Mouse (Mus musculus) olfactory bulb, adult 2 months (tissue): ENCODE measurements around the gene Fbxo8. TPM values are rescaled to one million over a fixed set of nuclear protein-coding genes. Genes with fewer than 3 reads are reported as not detected.

Experiments
- H3K27ac ChIP-seq: fragments of 200-500 bp; 2 replicates; pipeline ENCODE4 v1.5.1; 2012; ENCODE audit warnings: low read depth, low read length; ENCODE audit not compliant: insufficient read depth
- H3K4me1 ChIP-seq: fragments of 200-500 bp; 2 replicates; pipeline ENCODE4 v1.6.1; 2012; ENCODE audit warnings: low read length; ENCODE audit not compliant: control insufficient read depth, insufficient read depth
- H3K4me3 ChIP-seq: fragments of 200-500 bp; 2 replicates; pipeline ENCODE4 v1.5.1; 2012; ENCODE audit warnings: mild to moderate bottlenecking, low read depth, low read length, moderate library complexity; ENCODE audit not compliant: insufficient read depth
- CTCF ChIP-seq: fragments of 200-500 bp; IDR thresholded peaks from 2 replicates; pipeline ENCODE4 v1.5.1; 2012; ENCODE audit warnings: low read depth, mild to moderate bottlenecking, low read length, moderate library complexity; ENCODE audit not compliant: insufficient read depth
- POLR2A ChIP-seq: fragments of 200-500 bp; IDR thresholded peaks from 2 replicates; pipeline ENCODE4 v1.6.1; 2012; ENCODE audit warnings: mild to moderate bottlenecking, low read depth, low read length, moderate library complexity; ENCODE audit not compliant: insufficient read depth
- WGBS: fragments of 180-500 bp; shearing (Covaris S2); methylation state at CpG from one replicate; pipeline ENCODE4 v1.1.7; 2018; 5-methylcytosine and 5-hydroxymethylcytosine counted together
- polyA plus RNA-seq: library from polyadenylated mRNA; stranded (reverse); fragments of >200 nt; gene quantifications from 2 replicates; pipeline ENCODE4 v1.2.4, GENCODE M21; 2012; ENCODE audit warnings: low replicate concordance; ENCODE audit not compliant: missing spikeins, insufficient read depth, insufficient read length

Fbxo8 gene
- polyA plus RNA-seq, 1 experiment = not detected

- H3K27ac ChIP-seq = no peak overlapping the region
- WGBS = 8% methylated on average over 18 of the region's 18 CpGs
- no peak overlapping the region for H3K4me3 ChIP-seq
- no peak for TF ChIP-seq CTCF
- no peak for TF ChIP-seq POLR2A
- 0 out of 2 replicates have a peak, but pooled peaks cover 3% of the 10 kb centered on the region for H3K4me1 ChIP-seq
These were observed 71.7 kb downstream of the Fbxo8 start for GRCm38 (mm10) chr8:56622470-56623024.

- Histone ChIP-seq H3K4me1 (0 out of 2 replicates have a peak, but pooled peaks cover 3% of the 10 kb centered on the region), H3K27ac (no peak overlapping the region), H3K4me3 (no peak overlapping the region)
- TF ChIP-seq POLR2A (no peak), CTCF (no peak)
- 24% methylated on average over 10 of the region's 10 CpGs for WGBS
These were observed 72.5 kb downstream of the Fbxo8 start for GRCm38 (mm10) chr8:56623346-56623745.

- Histone ChIP-seq H3K4me3 (no peak overlapping the region), H3K27ac (no peak overlapping the region), H3K4me1 (no peaks in the 10 kb centered on the region)
- WGBS = 25% methylated on average over 4 of the region's 4 CpGs
- no peak for TF ChIP-seq CTCF
- TF ChIP-seq POLR2A = no peak
These were observed 78.3 kb downstream of the Fbxo8 start for GRCm38 (mm10) chr8:56629160-56629559.

- Histone ChIP-seq H3K4me1 (no peaks in the 10 kb centered on the region), H3K4me3 (no peak overlapping the region), H3K27ac (no peak overlapping the region)
- WGBS = 73% methylated on average over 6 of the region's 6 CpGs
- TF ChIP-seq CTCF = no peak
- no peak for TF ChIP-seq POLR2A
These were observed 88.4 kb downstream of the Fbxo8 start for GRCm38 (mm10) chr8:56639277-56639676.

Other genes starting within 250 kb of the Fbxo8 start
- gene Cep44, start within 50 bp of the Fbxo8 start, polyA plus RNA-seq = not detected in 2 replicates